Mouse (Mus musculus) midbrain, postnatal 0 days (tissue): ENCODE results near the gene Slc19a1. TPM values are rescaled to one million over a fixed set of nuclear protein-coding genes. Genes with fewer than 3 reads are reported as not detected.

ENCODE experiments used
- ATAC-seq: fragments of 200-750 bp; cut with Nextera tagmentation; 2 replicates; pipeline ENCODE4 v1.8.0; 2017; ENCODE audit warnings: moderate number of reproducible peaks, mild to moderate bottlenecking, moderate TSS enrichment, moderate library complexity; ENCODE audit not compliant: low FRiP score
- DNase-seq: peaks from one replicate; pipeline ENCODE4 v3.0.0-alpha.2; 2015; ENCODE audit warnings: low spot score
- H3K27ac ChIP-seq: fragments of 300-500 bp; sonication (generic); 2 replicates; pipeline ENCODE4 v1.5.1; 2014; ENCODE audit warnings: low read depth, mild to moderate bottlenecking, low read length, mixed read lengths
- H3K27me3 ChIP-seq: fragments of 300-500 bp; sonication (generic); 2 replicates; pipeline ENCODE4 v1.6.1; 2014; ENCODE audit warnings: low read length, control low read depth, mixed read lengths; ENCODE audit not compliant: insufficient read depth
- H3K36me3 ChIP-seq: fragments of 300-500 bp; sonication (generic); 2 replicates; pipeline ENCODE4 v1.6.1; 2014; ENCODE audit warnings: low read length, control low read depth, mixed read lengths; ENCODE audit not compliant: insufficient read depth
- H3K4me1 ChIP-seq: fragments of 300-500 bp; sonication (generic); 2 replicates; pipeline ENCODE4 v1.6.1; 2014; ENCODE audit warnings: mild to moderate bottlenecking, control low read depth, antibody characterized with exemption, low read length, mixed read lengths; ENCODE audit not compliant: insufficient read depth
- H3K4me2 ChIP-seq: fragments of 300-500 bp; sonication (generic); 2 replicates; pipeline ENCODE4 v1.6.1; 2014; ENCODE audit warnings: low read depth, mild to moderate bottlenecking, low read length, mixed read lengths; ENCODE audit not compliant: poor library complexity, severe bottlenecking
- H3K4me3 ChIP-seq: fragments of 300-500 bp; sonication (generic); 2 replicates; pipeline ENCODE4 v1.5.1; 2014; ENCODE audit warnings: low read depth, mild to moderate bottlenecking, low read length, moderate library complexity
- H3K9ac ChIP-seq: fragments of 300-500 bp; sonication (generic); replicated peaks from 2 replicates; pipeline ENCODE4 v1.6.1; 2014; ENCODE audit warnings: mild to moderate bottlenecking, low read length, moderate library complexity, mixed read lengths; ENCODE audit not compliant: poor library complexity, severe bottlenecking
- H3K9me3 ChIP-seq: fragments of 300-500 bp; sonication (generic); 2 replicates; pipeline ENCODE4 v1.6.1; 2016; ENCODE audit warnings: low read length, control low read depth
- CTCF ChIP-seq: IDR thresholded peaks from 2 replicates; pipeline ENCODE4 v1.5.1; 2016; ENCODE audit warnings: antibody characterized with exemption, mild to moderate bottlenecking
- WGBS: fragments of 180-500 bp; shearing (Covaris S2); extraction: QIAGEN DNeasy Blood & Tissue Kit; methylation state at CpG from one replicate; pipeline ENCODE4 v1.1.7; 2014; 5-methylcytosine and 5-hydroxymethylcytosine counted together
- polyA plus RNA-seq: library from polyadenylated mRNA; unstranded; fragments of >200 nt; fragmentation: Nextera tagmentation; extraction: Ambion mirVana; gene quantifications from 2 replicates; pipeline ENCODE4 v1.2.1, GENCODE M21; 2015
- total RNA-seq: library from RNA; depleted of rRNA; stranded (reverse); fragments of >200 nt; gene quantifications from 2 replicates; pipeline ENCODE4 v1.2.3, GENCODE M21; 2014

The Slc19a1 gene
- total and polyA plus RNA-seq, 2 experiments from 2014 or later: 38.1 to 44.1 TPM

DNA sequence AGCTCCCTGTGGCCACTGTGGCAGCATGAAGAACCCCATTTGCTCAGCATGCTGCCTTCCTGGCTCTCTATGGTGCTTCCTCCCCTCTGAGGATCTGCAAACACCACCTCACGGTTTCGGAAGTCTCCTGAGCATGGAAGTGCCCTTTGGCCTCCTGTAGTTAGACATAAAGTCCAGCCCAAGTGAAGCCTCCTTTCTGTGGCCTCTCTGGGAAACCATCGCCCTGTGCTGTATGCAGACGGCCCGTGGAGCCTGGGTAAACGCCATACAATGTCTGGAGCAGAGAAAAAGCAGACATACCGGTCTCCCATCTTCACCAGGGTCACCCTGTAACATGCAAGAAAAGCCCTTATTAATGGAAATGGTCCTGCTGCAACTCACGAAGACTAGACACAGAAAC, 46.9 kb downstream of the Slc19a1 start:
- Histone ChIP-seq H3K9ac (no peak overlapping the region), H3K4me2 (no peak overlapping the region), H3K27ac (no peak overlapping the region), H3K4me3 (no peak overlapping the region), H3K27me3 (no peaks in the 10 kb centered on the region), H3K36me3 (no peaks in the 10 kb centered on the region), H3K9me3 (no peaks in the 10 kb centered on the region), H3K4me1 (no peaks in the 10 kb centered on the region)
- DNase-seq (no peak), ATAC-seq (no peak)
- no peak for TF ChIP-seq CTCF
- WGBS: 83% methylated on average over 8 of the region's 8 CpGs

DNA sequence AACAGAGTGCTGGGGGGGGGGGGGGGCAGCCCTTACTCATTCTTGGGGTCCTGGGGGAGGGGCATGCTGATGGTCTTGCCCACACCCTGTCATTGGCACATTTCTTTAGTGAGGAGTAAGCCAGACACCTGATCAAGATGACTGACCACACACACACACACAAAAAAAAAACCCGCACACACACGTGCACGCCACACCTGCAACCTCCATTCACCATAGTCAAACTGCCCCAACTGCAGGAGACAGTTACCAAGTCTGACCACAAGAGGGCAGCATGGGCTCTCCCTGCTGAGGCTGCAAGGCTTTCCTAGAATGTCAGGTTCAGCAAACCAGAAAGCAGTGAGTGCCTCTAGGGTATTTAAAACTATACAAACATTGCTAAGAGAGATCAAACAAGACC, 50.4 kb downstream of the Slc19a1 start:
- WGBS: 30% methylated on average over 3 of the region's 3 CpGs
- Histone ChIP-seq H3K9ac (no peak overlapping the region), H3K4me2 (no peak overlapping the region), H3K36me3 (no peaks in the 10 kb centered on the region), H3K4me3 (no peak overlapping the region), H3K9me3 (no peaks in the 10 kb centered on the region), H3K4me1 (no peaks in the 10 kb centered on the region), H3K27ac (no peak overlapping the region), H3K27me3 (no peaks in the 10 kb centered on the region)
- TF ChIP-seq CTCF: peak; percentile 99
- DNase-seq: peak; percentile 85
- ATAC-seq: no peak

DNA sequence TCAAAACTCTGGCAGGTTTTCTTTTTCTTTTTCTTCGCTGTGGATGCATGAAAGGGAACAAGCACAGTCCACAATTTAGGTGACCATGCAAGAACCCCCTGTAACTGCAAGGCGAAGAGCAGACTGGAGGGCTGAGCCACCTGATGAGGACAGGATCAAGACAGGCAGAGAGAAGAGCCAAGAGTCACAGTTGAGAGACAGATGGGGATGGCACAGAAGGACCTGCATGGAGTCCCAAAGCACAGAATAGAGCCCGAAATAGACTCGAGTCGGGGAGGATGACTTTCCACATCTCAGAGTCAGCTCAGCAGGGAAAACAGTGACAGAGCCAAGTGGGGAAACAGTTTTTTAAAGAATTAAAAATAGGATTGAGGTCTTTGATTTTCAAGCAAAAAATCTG, 50.9 kb downstream of the Slc19a1 start:
- H3K9me3 ChIP-seq: no peaks in the 10 kb centered on the region
- no peaks in the 10 kb centered on the region for H3K36me3 ChIP-seq
- no peaks in the 10 kb centered on the region for H3K4me1 ChIP-seq
- no peak overlapping the region for H3K9ac ChIP-seq
- H3K27ac ChIP-seq: no peak overlapping the region
- WGBS: 71% methylated on average over 5 of the region's 5 CpGs
- H3K4me3 ChIP-seq: no peak overlapping the region
- DNase-seq (peak; percentile 13), ATAC-seq (no peak)
- TF ChIP-seq CTCF: no peak
- no peaks in the 10 kb centered on the region for H3K27me3 ChIP-seq
- H3K4me2 ChIP-seq: no peak overlapping the region

DNA sequence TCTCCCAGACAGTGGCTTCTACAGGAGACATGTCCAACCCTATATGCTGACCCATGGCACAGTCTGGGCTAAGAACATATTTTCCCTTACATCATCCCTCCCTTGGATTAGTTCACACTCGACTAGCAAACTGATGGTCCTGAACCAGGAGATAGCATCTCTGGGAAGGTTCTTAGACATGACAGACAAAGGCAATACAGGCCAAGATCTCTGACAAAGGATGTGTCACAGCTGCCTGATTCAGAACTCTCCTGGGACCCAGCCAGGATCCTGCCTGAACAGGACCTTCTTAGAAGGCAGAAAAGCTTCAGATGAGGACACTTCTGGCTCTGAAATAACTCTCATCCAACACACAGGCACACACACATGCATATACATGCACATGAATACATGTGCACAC, 52.5 kb downstream of the Slc19a1 start:
- Histone ChIP-seq H3K9me3 (no peaks in the 10 kb centered on the region), H3K27me3 (no peaks in the 10 kb centered on the region), H3K4me3 (no peak overlapping the region), H3K9ac (no peak overlapping the region), H3K4me2 (no peak overlapping the region), H3K36me3 (no peaks in the 10 kb centered on the region), H3K27ac (no peak overlapping the region), H3K4me1 (no peaks in the 10 kb centered on the region)
- DNase-seq (no peak), ATAC-seq (no peak)
- TF ChIP-seq CTCF: no peak
- WGBS: 63% methylated on average over 1 of the region's 1 CpGs

DNA sequence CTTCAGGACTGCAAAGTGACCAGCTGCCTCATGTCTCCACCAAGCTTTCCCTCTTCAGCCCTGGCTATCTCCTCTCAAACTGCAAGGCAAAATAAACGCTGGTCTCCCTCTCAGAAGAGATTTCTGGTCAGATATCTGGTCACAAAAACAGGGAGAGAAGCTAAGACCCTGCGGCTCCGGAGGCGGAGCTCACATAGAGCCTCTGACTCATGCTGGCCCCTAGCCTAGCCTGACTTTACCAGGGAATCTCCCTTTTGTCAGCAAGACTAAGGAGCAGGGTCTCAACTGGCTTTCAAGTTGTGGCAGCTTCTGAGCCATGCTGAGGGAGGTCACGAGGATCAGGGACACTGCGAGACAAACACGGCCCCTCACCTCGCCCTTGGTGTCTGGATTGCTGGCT, 57.3 kb downstream of the Slc19a1 start:
- WGBS: 33% methylated on average over 8 of the region's 8 CpGs
- Histone ChIP-seq H3K4me3 (0 out of 2 replicates have a peak overlapping the region, but pooled peaks have one; percentile 5), H3K27me3 (no peaks in the 10 kb centered on the region), H3K9ac (no peak overlapping the region), H3K4me1 (no peaks in the 10 kb centered on the region), H3K36me3 (no peaks in the 10 kb centered on the region), H3K9me3 (no peaks in the 10 kb centered on the region), H3K4me2 (peak overlapping the region; percentile 4), H3K27ac (no peak overlapping the region)
- ATAC-seq: peak; percentile 62; the same call in 1 of the 2 replicates
- peak; percentile 55 for DNase-seq
- no peak for TF ChIP-seq CTCF

DNA sequence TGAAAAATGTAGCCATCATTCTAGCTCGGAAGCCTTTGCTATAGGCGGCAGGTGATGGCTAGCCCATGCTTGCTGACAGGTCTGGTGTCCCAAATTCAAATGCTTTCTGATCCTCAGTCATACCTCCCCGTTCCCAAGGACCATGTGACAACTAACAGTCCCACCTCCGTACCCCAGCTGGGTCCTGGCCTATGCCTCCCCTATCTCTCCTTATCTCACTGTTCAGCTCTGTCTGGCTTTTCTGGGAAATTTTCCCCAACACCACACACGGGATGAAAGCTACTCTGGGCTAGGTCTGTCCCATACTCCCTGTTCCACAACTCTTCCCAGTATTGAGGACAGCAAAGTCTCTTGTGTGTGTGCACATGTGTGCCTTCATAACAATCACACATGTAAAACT, 58.0 kb downstream of the Slc19a1 start:
- Histone ChIP-seq H3K4me2 (no peak overlapping the region), H3K27me3 (no peaks in the 10 kb centered on the region), H3K9me3 (no peaks in the 10 kb centered on the region), H3K36me3 (no peaks in the 10 kb centered on the region), H3K9ac (no peak overlapping the region), H3K4me3 (no peak overlapping the region), H3K4me1 (no peaks in the 10 kb centered on the region), H3K27ac (no peak overlapping the region)
- DNase-seq (no peak), ATAC-seq (no peak)
- TF ChIP-seq CTCF: no peak
- 77% methylated on average over 5 of the region's 5 CpGs for WGBS
